Mouse (Mus musculus) liver, postnatal 0 days (tissue): ENCODE measurements at regions not wholly inside any gene's neighbourhood (a gene's known extent, or its start where the extent isn't known, plus 50 kb on each side); places are given as distances from the start of the nearest gene placed in this dataset.

Source experiments
- CTCF ChIP-seq: sonication (generic); IDR thresholded peaks from 2 replicates; pipeline ENCODE4 v1.5.1; 2016; ENCODE audit warnings: antibody characterized with exemption, low read depth
- EP300 ChIP-seq: IDR thresholded peaks from 2 replicates; pipeline ENCODE4 v1.6.1; 2016; ENCODE audit warnings: antibody characterized with exemption, low read depth, mild to moderate bottlenecking

GRCm38 (mm10) chr12:35603742-35604141, 68.9 kb upstream of the Ahr start:
- TF ChIP-seq CTCF (no peak), EP300 (no peak)
